Mouse (Mus musculus) bone marrow macrophage, adult 2 months (primary cell): ENCODE measurements around the gene Tspan5.

Experiments used
- CTCF ChIP-seq: IDR thresholded peaks from 2 replicates; pipeline ENCODE4 v1.5.1; 2012; ENCODE audit warnings: low read depth, mild to moderate bottlenecking, low read length, moderate library complexity
- POLR2A ChIP-seq: IDR thresholded peaks from 2 replicates; pipeline ENCODE4 v1.6.1; 2012; ENCODE audit warnings: mild to moderate bottlenecking, low read depth, low read length, borderline replicate concordance

- TF ChIP-seq CTCF (no peak), POLR2A (no peak)
Measured at GRCm38 (mm10) chr3:138760685-138761119, 18.7 kb downstream of the Tspan5 start.
